Mouse (Mus musculus) heart, adult 8-10 months (tissue): ENCODE measurements at regions not wholly inside any gene's neighbourhood (a gene's known extent, or its start where the extent isn't known, plus 50 kb on each side); places are given as distances from the start of the nearest gene placed in this dataset.
A peak's percentile ranks its signal among the peaks of the same experiment; 100 is the strongest.
"Not testable (repeated sequence)": the region's sequence is repeated elsewhere in the genome, so short reads cannot be mapped to it uniquely, and the experiment has no call there.

Source experiments
- DNase-seq: peaks from one replicate; pipeline ENCODE4 v3.0.0; 2022; ENCODE audit warnings: low spot score

DNA sequence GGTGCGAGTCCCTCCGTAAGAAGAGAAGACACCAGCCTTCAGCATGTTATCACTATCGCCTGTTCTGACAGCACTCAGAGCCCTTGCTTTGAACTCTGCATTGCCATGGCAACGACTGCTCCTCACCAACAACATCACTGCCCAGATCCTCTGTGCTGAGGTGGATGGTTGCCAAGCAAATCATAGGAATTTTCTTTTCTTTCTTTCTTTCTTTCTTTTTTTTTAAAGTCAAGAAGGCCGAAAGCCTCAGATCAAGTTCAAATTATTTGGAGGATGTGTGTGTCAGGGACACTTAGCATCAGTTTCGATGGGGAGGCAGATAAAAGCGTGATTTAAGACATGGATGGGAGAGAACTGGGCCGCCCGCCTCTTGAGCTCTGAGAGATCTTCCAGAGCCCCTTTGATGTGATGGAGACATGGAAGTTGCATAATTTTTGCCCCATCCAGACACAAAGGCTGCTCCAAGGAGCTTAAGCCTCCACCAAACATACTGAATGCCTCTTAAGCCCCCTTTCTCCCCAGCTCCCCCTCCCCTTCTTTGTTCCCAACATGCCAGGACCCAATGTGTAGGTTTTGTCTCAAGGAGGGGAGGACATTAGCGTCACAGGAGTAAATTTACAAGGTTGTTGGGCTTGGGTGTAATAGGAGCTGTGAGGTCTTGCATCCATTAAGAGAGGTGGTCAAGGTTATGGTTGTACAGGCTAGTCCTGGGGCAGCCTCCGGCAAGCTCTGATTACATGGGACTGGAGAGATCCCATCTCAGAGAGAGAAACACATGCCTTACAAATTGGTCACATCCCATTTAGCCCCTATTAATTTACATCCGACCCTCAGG lies 167.4 kb upstream of the Npvf start:
- no peak for DNase-seq

DNA sequence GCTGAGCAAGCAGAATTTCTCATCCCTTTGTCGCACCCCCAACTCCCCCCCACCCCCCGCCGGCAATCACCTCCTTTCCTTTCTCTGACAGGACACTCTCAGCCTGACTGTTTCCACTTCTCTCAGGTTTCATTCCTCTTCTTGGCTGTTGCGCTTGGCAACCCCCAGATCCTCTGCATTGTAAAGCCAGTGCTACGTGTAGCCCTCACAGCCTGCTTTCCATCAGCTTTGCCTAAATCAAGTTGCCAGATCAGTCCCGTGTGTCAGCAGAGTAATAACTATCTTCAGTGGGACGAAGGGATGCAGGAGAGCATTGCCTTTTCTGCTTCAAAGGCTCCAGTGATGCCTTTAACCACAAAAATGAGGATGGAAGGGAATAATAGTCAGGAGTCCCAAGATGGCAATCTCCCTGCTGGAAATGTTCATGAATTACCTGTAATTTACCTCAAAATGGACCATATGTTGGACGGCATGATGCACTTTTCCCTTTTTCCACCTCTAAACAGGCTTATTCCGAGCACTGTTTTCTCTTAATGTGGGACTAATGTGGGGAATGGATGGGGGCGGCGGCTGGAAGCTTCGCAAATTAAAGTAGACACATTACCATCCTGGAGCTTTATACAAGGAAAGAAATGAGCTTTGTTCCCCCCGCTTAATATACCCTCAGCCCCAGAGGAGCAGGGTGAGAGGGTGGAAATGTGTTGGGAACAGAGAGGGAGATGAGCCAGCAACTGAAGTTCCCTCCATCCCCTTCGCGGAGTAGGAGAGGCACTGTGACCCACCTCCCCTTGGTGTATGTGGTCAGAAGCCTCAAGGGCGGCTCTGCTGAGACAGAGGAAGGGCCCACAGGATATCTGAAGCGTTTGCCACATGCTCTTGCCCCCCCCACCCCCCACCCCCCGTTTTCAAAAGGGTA lies 168.3 kb upstream of the Npvf start:
- DNase-seq = no peak

DNA sequence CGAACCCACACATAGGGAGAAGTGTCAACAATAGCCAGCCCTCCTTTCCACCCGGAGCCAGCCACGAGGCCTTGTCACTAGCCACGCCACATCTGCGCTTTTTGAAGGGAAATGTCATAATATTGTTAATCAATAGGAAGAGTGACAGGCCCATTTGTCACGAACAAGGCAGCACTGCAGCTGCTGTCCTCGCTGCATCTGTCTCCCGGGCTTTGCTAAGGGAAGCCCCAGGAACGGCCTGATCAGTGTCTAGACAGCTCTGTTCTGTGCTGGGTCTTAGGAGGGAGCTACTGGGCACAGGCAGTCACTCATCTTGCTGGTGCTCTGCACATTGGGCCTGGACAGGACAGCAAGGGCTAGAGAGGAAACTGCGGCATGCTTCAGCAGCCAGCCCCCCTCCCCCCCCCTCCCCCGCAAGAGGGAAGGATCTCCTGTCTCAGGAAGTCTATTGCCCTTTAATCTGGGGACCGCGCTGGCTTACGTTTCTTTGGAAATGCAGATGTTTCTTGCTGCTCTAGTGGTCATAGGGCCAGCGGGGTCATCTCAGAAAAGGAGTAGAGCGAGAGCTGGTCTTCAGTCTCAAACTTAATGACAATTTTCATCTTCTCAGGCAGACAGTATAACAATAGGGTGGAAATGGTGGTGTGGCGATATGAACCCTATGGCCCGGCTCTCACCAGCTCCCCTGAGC lies 169.1 kb upstream of the Npvf start:
- DNase-seq = no peak

DNA sequence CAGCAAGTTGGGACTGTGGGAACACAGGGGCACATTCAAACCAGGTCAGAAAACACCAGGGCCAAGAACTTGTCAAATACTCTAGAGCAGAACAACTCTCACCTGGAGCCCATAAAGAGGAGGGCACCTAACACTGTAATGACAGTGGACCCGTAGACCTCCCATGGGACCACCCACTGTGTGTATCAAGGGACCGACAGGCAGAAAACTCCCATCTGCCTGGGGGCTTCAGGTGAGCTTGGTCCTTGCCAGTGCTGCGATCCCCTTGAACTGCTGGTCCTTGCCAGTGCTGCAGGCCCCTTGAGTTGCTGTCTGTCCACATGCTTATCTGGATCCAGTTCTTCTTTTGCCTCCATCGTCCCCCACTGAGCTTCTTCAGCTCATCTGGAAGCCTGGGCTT lies 170.2 kb upstream of the Npvf start:
- no peak for DNase-seq

DNA sequence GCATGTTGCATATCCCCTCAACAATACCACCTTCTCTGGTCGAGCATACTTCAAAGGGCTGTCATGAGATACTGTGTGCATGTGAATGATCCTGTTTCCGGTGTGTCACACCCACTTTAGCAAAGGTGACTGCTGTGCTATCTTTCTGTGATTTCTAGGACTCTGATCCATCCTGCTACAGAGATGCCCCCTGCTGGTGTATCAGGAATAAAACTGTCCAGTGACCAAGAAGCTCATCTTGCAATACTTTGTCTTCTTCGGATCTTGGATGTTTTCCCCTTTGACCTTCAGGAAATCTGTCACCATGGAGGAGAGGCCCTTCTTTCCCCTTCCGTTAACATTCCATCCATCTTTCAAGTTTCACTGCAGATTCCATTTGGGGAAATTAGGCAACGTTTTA lies 177.5 kb upstream of the Npvf start:
- DNase-seq = no peak

DNA sequence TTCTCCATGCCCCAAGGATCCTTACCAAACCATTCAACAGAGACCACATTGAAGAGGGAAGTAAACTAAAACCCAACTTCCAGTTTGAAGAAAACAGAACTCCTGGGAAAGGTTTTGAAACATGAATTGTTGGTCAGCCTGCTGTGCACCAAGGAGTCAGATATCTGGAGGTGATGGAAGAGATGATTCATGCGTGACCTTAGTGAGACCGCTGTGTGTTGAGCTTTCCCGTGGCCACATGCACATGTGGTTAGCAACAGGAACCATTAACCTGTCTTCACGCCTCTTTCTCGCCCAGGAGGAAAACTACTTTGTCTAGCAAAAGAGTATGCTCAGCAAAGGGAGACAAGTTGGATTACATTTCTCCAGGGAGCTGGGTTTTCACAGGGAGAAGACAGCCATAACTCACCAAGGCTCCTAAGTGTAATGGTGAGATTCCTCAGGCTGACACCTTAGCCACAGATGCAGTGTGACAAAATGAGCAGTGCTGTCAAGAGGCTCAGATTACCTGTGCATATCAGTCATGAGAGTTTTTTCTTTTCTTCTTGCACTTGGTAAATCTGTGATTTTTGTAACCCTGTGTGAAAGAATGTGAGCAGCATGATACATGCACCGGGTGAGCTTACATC lies 181.9 kb upstream of the Npvf start:
- no peak for DNase-seq

DNA sequence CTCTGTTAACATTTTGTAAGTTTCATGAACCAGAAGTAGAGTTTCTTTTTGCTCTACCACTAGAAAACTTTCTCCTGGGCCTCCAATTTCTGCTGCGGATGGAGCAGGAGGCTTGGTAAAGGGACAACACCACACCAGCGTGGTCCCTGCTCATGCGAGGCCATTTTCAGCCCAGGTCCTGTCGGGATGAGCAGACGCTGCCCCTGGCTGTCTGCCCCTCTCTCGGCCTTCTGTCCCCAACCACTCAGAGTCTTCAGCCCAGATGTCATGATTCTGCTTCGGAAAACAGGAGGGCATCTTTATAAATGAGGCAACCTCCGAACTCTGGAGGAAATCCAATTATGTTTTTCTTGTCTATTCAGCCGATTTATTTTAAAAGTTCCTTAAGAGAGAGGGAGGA lies 186.6 kb upstream of the Npvf start:
- no peak for DNase-seq

DNA sequence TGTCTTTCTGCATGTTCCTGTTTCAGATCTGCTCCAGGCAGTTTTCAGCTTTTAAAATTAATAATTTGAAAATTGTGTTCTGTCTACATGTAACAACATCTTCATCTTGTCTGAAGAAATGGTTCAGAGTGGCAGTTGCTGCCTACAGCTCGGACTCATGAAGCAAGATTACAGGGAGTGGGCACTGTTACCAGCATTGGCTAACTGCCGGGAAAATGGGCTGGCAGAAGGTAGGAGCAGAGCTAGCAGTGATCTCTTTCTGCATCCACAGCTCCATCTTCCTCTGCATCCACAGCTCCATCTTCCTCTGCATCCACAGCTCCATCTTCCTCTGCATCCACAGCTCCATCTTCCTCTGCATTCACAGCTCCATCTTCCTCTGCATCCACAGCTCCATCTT lies 191.0 kb upstream of the Npvf start:
- DNase-seq = not testable (repeated sequence)

DNA sequence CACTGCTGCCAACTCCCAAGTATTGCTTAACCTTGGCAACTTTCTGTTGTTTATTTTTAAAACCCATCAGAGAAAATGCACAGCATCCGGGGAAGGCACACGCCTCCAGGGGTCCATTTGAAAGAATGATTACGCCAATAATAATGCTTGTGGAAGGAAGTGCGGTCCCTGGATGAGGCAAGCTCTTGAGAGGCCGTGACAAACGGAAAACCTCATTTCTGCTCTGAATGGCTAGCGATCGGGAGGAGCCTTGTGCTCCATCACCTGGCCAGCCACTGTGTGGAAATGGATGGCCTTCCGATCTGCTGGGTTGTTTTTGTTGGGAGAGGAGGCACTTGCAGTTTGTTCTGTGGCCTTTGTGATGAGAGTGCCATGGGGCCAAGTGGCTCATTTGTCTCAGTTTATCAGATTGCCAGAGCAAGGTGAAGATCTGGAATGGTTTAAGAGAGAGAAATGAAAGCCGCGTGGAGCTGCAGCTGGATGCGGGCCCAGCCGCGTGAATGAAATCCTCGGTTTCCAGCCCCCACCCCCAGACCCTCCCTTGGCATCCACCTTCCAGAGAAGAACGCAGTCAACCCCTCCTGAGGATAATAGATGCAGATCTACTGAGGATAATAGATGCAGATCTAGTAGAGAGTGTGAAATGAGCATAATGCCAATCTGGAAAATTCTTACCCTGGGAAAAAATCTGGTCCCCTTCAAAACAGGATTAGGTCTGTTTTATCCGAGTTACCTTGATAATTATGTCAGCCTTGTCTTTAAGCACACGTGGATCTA lies 192.7 kb upstream of the Npvf start:
- DNase-seq = no peak

DNA sequence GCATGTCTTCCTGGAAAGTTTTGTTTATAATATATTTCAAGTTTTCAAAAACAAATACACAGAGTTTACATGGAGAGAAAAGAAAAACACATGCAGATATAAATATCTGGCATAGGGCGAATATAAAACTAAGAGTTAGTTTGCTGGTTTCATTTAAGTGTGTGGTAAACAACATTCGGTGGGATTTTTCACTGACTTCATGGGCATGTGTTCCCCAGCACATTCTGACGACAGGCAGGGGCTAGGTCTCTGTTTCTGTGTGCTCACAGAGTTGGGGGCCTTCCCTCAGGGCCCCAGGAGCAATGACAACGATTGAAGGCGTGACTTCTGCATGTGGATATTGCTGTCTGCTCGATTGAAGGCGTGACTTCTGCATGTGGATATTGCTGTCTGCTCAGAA lies 193.3 kb upstream of the Npvf start:
- DNase-seq = no peak

DNA sequence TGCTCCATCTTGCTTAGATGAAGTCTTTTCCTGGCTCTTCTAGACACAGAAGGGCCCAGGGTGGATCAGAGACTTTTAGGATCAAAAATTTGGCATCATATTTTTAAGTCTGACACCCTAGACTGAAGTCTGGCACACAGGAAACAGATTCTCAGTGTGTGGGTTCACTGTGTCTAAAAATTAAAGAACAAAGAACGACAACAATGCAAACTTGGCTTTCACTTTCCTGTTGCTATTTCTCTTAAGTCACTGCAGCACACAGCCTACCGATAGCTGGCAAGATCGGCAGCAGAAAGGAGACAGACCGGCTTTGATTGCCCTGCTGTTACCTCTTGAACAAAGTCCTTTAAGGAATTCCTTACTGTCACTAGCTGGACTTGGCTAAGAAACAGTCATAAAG lies 204.9 kb upstream of the Npvf start:
- DNase-seq = no peak

DNA sequence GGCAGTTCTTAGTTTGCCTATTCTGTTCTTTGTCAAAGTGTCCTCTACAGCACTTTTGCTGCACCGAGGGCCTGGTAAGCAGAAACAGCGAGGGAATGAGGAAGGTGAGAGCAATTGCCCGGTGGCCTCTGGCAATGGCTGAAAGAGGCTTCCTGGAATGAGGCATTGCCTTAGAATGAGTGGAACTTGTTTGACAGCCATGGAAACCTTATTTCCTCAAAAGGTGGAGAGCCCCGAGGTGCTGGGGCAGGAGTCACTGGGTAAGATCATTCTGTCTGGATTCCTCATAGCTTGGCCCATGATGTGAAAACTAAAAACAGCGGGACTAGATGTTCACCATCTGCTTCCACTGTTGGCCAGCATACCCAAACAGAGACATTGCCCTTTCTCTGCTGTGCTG lies 223.8 kb upstream of the Npvf start:
- no peak for DNase-seq

DNA sequence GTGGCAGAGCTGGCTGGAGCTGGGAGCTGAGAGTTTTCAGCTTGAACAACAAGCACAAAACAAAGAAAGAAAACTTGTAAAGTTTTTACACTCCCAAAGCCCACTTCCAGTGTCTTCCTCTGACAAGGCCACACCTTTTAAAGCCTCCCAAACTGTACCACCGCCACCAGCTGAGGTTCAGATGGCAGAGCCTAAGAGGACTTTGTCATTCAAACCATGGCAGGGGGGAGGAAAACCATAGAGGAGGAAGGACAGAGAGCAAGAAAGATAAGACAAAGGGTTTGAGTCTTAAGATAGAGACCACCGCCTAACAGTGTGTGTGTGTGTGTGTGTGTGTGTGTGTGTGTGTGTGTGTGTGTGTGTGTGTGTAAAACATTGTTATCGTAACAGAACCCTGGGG lies 228.1 kb upstream of the Npvf start:
- DNase-seq = no peak

DNA sequence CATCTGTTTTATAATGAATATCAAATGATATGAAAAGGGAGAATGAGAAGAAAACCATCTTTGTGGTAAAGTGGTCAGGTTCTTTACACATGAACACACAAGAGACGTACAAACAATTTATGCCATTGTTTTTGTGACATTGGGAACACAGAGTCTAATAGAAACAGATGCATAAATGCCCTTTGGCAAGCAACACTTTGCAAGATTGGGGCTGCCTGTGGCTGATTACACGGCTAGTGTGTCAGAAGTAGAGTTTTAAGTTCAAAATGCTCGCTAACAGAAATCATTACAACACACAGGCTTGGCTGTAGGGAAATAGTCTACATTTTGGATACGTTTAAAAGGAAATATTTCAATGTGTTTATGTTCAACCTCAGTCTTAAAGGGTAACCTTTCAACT lies 228.5 kb upstream of the Npvf start:
- DNase-seq = no peak

DNA sequence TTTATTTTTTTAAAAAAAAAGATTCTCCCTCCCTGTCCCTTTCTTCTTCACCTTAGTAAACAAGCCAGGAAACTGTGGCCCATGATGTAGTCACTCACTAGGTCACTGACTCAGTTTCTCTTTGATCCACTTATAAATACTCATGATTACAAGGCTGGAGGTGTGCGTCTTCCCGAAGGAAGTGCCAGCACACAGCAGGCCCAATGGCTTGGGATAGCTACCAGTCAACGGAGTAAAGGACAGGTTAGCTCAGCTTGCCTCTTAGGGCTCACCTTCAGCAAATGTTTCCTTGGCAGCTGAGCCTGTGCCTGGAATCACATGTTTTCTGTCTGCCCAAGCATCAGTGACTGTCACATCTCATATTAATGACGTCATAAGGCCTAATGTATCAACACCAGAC lies 230.8 kb upstream of the Npvf start:
- no peak for DNase-seq

DNA sequence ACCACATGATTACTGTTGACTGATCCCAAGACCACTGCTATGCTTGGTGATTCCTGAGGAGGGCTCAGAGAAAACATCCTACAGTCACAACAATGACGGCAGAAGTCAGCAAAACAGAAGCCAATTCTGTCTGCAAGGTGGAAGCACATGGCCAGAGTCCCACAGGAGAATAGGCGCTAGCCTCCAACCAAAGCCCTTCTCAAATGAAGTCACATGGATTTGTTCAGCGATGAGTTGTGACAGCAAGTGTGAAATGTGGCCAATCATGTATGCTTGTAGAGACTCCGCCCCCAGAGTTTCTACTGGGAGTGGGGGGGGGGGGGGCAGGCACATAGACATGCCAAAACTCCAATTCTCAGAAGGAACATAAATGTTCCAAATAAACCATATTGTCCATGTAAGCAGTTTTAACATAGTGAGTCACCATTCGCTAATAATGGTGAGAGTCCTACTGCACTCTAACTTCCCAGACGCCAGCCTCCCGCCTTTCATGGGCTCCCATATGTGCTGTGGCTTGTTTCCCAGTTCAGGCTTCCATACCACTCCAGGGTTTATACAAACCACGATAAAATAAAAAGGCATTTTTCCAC lies 231.6 kb upstream of the Npvf start:
- DNase-seq = no peak

DNA sequence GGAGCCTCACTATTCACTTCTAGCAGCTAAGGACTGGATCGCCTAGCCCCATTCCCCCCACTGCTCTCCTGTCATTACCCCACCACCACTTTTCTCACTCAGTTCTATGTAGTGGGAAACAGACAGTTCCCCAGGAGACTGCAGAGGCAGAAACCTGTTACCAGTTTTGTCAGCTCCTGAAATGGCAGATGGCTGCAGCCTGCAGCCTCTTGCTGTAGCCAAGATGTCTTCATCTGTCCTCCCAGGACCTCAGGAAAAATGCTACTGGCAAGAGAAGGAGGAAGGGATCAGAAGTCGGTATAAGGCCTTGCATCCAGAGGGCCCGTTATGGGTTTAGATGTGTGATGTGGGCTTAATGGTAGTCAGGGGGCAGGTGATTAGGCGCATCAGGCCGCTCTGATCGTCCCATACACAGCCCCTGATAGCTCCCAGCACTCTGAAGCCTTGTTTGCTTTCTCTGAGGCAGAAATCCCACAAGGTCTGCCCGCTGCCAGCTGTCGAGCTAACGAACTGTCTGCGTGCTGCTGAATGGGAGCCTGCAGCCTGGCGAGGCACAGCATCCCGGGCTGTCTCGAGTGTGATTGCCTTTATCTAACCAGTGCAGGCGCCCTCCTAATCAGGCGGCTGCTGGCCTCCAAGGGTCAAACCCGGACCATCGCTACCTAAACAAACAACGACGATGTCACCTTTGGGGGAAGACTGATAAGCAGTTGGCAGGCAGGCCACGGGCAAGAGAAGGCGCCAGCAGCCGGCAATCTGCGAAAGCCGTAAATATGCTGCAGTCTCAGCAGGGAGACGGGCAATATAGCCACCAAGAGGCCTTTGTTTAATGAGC lies 236.3 kb upstream of the Npvf start:
- DNase-seq = peak; percentile 4

DNA sequence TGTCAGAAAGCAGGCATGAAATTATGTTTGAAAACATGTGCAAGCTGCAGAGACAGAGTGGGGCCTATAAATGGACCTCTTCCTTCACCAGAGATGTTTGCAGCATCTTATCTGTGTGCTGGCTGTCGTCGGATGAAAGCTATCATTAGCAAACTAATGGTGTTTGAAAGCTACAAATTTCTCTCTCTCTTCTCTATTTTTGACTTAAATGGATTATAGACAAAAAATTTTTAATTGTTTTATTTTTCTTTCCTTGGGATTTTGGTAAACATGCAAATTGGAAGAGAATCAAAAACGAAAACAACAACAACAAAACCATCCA lies 236.9 kb upstream of the Npvf start:
- DNase-seq = no peak

DNA sequence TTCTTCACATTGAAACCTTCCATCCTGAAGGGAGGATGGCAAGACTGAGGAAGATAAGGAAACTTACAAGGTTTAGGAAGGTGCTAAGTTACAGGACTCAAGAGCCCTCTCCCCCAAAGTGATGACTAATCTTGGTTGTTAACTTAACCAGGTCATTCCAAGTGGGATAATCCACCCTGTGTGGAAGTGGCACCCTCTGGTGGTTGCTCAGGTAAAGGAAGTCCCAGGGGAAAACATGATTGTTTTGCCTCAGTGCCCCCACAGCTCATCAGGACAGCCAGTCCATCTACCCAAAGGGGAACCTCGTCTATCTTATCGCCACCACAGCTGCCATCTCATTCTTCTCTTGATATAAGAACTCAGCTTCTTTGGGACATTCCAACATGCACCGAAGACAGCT lies 244.6 kb upstream of the Npvf start:
- DNase-seq = no peak
